Mouse (Mus musculus) embryonic facial prominence, embryonic 11.5 days (tissue): ENCODE data around the gene Dand5. TPM values are rescaled to one million over a fixed set of nuclear protein-coding genes. Genes with fewer than 3 reads are reported as not detected.
"Not testable (repeated sequence)": the region's sequence is repeated elsewhere in the genome, so short reads cannot be mapped to it uniquely, and the experiment has no call there.

Experiments
- ATAC-seq: fragments of 200-750 bp; cut with Nextera tagmentation; replicated peaks from 2 replicates; pipeline ENCODE4 v1.8.0; 2017; ENCODE audit warnings: low read depth; ENCODE audit not compliant: insufficient number of reproducible peaks, low FRiP score, low TSS enrichment
- DNase-seq: peaks from one replicate; pipeline ENCODE4 v3.0.0-alpha.2; 2015; ENCODE audit warnings: low spot score
- H3K27ac ChIP-seq: fragments of 300-500 bp; sonication (generic); replicated peaks from 2 replicates; pipeline ENCODE4 v1.5.1; 2014; ENCODE audit warnings: mild to moderate bottlenecking, low read depth, low read length, control low read depth
- H3K27me3 ChIP-seq: fragments of 300-500 bp; sonication (generic); 2 replicates; pipeline ENCODE4 v1.6.1; 2014; ENCODE audit warnings: mild to moderate bottlenecking, low read length, moderate library complexity, mixed read lengths; ENCODE audit not compliant: control insufficient read depth, insufficient read depth
- H3K36me3 ChIP-seq: fragments of 300-500 bp; sonication (generic); replicated peaks from 2 replicates; pipeline ENCODE4 v1.6.1; 2014; ENCODE audit warnings: low read depth, mild to moderate bottlenecking, low read length, moderate library complexity, mixed read lengths; ENCODE audit not compliant: control insufficient read depth, insufficient read depth
- H3K4me1 ChIP-seq: fragments of 300-500 bp; sonication (generic); 2 replicates; pipeline ENCODE4 v1.6.1; 2014; ENCODE audit warnings: low read length, mixed read lengths; ENCODE audit not compliant: control insufficient read depth, insufficient read depth
- H3K4me2 ChIP-seq: fragments of 300-500 bp; sonication (generic); 2 replicates; pipeline ENCODE4 v1.6.1; 2014; ENCODE audit warnings: low read depth, mild to moderate bottlenecking, control low read depth, low read length, moderate library complexity
- H3K4me3 ChIP-seq: fragments of 300-500 bp; sonication (generic); 2 replicates; pipeline ENCODE4 v1.5.1; 2014; ENCODE audit warnings: low read depth, low read length, control low read depth
- H3K9ac ChIP-seq: fragments of 300-500 bp; sonication (generic); replicated peaks from 2 replicates; pipeline ENCODE4 v1.6.1; 2014; ENCODE audit warnings: mild to moderate bottlenecking, control low read depth, low read length
- H3K9me3 ChIP-seq: fragments of 300-500 bp; sonication (generic); replicated peaks from 2 replicates; pipeline ENCODE4 v1.6.1; 2016; ENCODE audit warnings: mild to moderate bottlenecking, low read length, inconsistent platforms, mixed read lengths; ENCODE audit not compliant: control insufficient read depth
- WGBS: fragments of 180-500 bp; shearing (Covaris S2); extraction: QIAGEN DNeasy Blood & Tissue Kit; methylation state at CpG from one replicate; pipeline ENCODE4 v1.1.7; 2014; 5-methylcytosine and 5-hydroxymethylcytosine counted together
- polyA plus RNA-seq: library from polyadenylated mRNA; unstranded; fragments of >200 nt; fragmentation: Nextera tagmentation; extraction: Ambion mirVana; gene quantifications from 2 replicates; pipeline ENCODE4 v1.2.1, GENCODE M21; 2014

Dand5 gene
- polyA plus RNA-seq, 1 experiment from 2014 or later, result 3.6 TPM

GRCm38 (mm10) chr8:84832034-84832717 is 9.6 kb upstream of the Dand5 start:
- Histone ChIP-seq H3K9me3 (no peaks in the 10 kb centered on the region), H3K36me3 (peaks cover 18% of the 10 kb centered on the region), H3K9ac (peak overlapping the region; percentile 99), H3K27me3 (no peaks in the 10 kb centered on the region), H3K4me1 (peaks cover 5% of the 10 kb centered on the region), H3K4me3 (peak overlapping the region; percentile 97), H3K27ac (peak overlapping the region; percentile 90), H3K4me2 (peak overlapping the region; percentile 59)
- WGBS, result under 1% methylated on average over 59 of the region's 59 CpGs
- peak; percentile 81 for DNase-seq
- peak; percentile 64 for ATAC-seq

GRCm38 (mm10) chr8:84831490-84831889 is 8.9 kb upstream of the Dand5 start, which contains the start of gene Gadd45gip1:
Gene Gadd45gip1, plus strand, starts transcription at chr8:84831522.
- WGBS, result 87% methylated on average over 11 of the region's 11 CpGs
- ATAC-seq (no peak), DNase-seq (no peak)

DNA sequence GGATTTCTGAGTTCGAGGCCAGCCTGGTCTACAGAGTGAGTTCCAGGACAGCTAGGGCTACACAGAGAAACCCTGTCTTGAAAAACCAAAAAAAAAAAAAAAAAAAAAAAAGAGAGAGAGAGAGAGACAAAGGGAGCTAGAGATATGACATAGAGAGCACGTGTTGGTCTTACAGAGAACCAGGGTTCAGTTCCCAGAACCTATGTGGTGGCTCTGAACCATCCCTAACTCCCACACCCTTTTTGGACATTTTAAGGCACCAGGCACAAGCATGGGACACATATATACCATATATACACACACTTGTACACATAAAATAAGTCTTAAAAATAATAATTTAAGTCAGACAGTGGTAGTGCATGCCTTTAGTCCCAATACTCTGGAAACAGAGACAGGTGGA is 3.9 kb upstream of the Dand5 start:
- WGBS, result 63% methylated on average over 2 of the region's 2 CpGs
- not testable (repeated sequence) for H3K9me3 ChIP-seq, H3K27ac ChIP-seq, DNase-seq, H3K27me3 ChIP-seq, H3K9ac ChIP-seq, H3K4me1 ChIP-seq, H3K36me3 ChIP-seq, H3K4me2 ChIP-seq, ATAC-seq, H3K4me3 ChIP-seq

More at GRCm38 (mm10) chr8:84831490-84831889, 8.9 kb upstream of the Dand5 start, which contains the start of gene Gadd45gip1:
- H3K36me3 ChIP-seq, result peaks cover 17% of the 10 kb centered on the region
- peak within 1 kb of the TSS; percentile 90 for H3K27ac ChIP-seq
- peak within 1 kb of the TSS; percentile 97 for H3K4me3 ChIP-seq
- H3K27me3 ChIP-seq, result no peaks in the 10 kb centered on the region
- no peaks in the 10 kb centered on the region for H3K9me3 ChIP-seq
- peak within 1 kb of the TSS; percentile 99 for H3K9ac ChIP-seq
- H3K4me2 ChIP-seq, result peak within 1 kb of the TSS; percentile 59
- no peaks in the 10 kb centered on the region for H3K4me1 ChIP-seq

DNA sequence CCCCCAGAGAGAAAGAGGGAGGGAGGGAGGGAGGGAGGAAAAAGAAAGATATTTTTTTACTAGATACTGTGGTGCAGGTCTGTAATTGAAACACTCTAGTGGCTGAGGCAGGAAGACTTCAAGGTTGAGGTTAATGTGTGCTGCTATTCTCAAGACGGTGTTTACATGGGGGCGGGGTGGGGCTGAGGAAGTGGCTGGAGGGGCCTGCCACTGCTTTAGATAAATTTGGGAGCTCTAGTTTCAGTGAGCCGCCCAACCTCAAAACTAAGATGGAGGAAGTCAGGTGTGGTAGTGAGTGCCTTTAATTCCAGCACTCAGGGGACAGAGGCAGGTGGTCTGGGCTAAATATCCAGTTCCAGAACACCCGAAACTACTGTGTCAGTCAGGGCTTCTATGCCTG is 3.0 kb upstream of the Dand5 start:
- Histone ChIP-seq H3K27me3 (no peaks in the 10 kb centered on the region), H3K4me3 (no peak overlapping the region), H3K36me3 (no peaks in the 10 kb centered on the region), H3K27ac (no peak overlapping the region), H3K4me1 (no peaks in the 10 kb centered on the region), H3K9ac (no peak overlapping the region), H3K9me3 (no peaks in the 10 kb centered on the region), H3K4me2 (no peak overlapping the region)
- WGBS, result 57% methylated on average over 4 of the region's 4 CpGs
- ATAC-seq (no peak), DNase-seq (no peak)

- no peaks in the 10 kb centered on the region for H3K4me1 ChIP-seq
- no peaks in the 10 kb centered on the region for H3K36me3 ChIP-seq
- no peaks in the 10 kb centered on the region for H3K27me3 ChIP-seq
- ATAC-seq, result peak; percentile 52; the same call in 1 of the 2 replicates
- under 1% methylated on average over 18 of the region's 18 CpGs for WGBS
- H3K9me3 ChIP-seq, result no peaks in the 10 kb centered on the region
- no peak overlapping the region for H3K9ac ChIP-seq
- H3K27ac ChIP-seq, result no peak overlapping the region
- peak overlapping the region; percentile 10; the same call in 1 of the 2 replicates for H3K4me2 ChIP-seq
- peak; percentile 87 for DNase-seq
- no peak overlapping the region for H3K4me3 ChIP-seq
Observed at GRCm38 (mm10) chr8:84823653-84824052, 1.0 kb upstream of the Dand5 start.

DNA sequence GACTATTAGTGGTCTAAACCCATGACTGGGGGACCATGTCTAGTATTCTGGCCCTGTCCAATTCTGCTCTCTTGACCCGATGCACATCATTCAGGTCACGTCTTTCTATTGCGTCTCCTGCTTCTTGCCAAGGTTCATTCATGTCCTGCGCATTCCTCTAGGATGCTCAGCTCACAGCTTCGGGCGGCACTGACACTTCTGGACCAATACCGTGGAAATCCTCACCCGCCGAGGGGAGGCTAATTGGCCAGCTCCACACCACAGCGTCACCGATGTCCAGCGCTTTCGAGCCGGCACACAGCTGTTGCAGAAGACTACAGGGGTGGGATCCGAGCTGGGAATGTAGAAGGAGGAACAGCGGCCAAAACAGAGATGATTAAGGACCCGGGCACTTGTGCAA is 6.5 kb downstream of the Dand5 start:
- Histone ChIP-seq H3K4me3 (no peak overlapping the region), H3K4me2 (no peak overlapping the region), H3K27ac (no peak overlapping the region), H3K27me3 (peaks cover 20% of the 10 kb centered on the region), H3K9me3 (no peaks in the 10 kb centered on the region), H3K9ac (no peak overlapping the region), H3K4me1 (no peaks in the 10 kb centered on the region), H3K36me3 (no peaks in the 10 kb centered on the region)
- ATAC-seq (no peak), DNase-seq (no peak)
- WGBS, result 72% methylated on average over 17 of the region's 17 CpGs

DNA sequence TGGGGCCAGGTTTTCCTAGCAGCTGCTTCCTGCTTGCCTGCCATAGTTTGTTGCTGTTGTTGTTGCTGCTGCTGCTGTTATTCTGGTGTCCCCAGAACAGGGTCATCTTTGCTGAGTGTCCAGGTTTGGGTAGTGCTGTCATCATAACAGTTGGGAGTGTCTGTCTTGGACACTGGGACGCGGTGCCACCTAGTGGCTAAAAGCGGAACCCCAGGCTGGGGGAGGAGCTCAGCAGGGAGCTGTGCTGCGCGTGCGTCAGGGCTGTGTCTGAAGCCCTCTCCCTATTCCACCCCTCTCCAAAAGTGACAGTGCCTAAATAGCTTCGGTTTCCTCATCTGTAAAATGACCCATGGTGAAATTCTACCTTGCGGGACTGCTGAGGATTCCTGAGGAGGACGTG is 7.1 kb downstream of the Dand5 start:
- ATAC-seq, result peak; percentile 46; the same call in 1 of the 2 replicates
- Histone ChIP-seq H3K4me2 (no peak overlapping the region), H3K4me1 (no peaks in the 10 kb centered on the region), H3K9ac (no peak overlapping the region; the same call in 1 of the 2 replicates), H3K36me3 (no peaks in the 10 kb centered on the region), H3K4me3 (no peak overlapping the region), H3K27me3 (peaks cover 25% of the 10 kb centered on the region), H3K9me3 (no peaks in the 10 kb centered on the region), H3K27ac (no peak overlapping the region)
- DNase-seq, result peak; percentile 92
- WGBS, result 9% methylated on average over 9 of the region's 9 CpGs
